Mouse (Mus musculus) gastrocnemius, adult 2 months (tissue): ENCODE measurements around the gene Nav2. TPM values are rescaled to one million over a fixed set of nuclear protein-coding genes. Genes with fewer than 3 reads are reported as not detected.

Experiments
- DNase-seq: peaks from one replicate; pipeline ENCODE4 v3.0.0; 2022
- H3K27ac ChIP-seq: fragments of 200-600 bp; 2 replicates; pipeline ENCODE4 v1.8.1; 2022; ENCODE audit warnings: mild to moderate bottlenecking
- H3K4me3 ChIP-seq: fragments of 200-600 bp; 2 replicates; pipeline ENCODE4 v1.8.1; 2022; ENCODE audit warnings: mild to moderate bottlenecking, moderate library complexity
- CTCF ChIP-seq: fragments of 200-600 bp; IDR thresholded peaks from 2 replicates; pipeline ENCODE4 v1.8.1; 2022; ENCODE audit warnings: antibody characterized with exemption, mild to moderate bottlenecking, moderate library complexity
- intact Hi-C: fragments of 180-260 bp; cut with DNase I; formaldehyde crosslinking; loops from one replicate; pipeline ENCODE4 v1.15.1; 2025
- total RNA-seq, 2 experiments: library from RNA; stranded (reverse); gene quantifications; 2 replicates each; pipeline ENCODE4 v1.2.3; 2021

Nav2 gene
- total RNA-seq, 2 experiments from 2014 or later = 18.5 to 36.0 TPM

- intact Hi-C loops = no loop called here
- H3K4me3 ChIP-seq = no peak overlapping the region
Observed at GRCm38 (mm10) chr7:48918389-48918788, 9.9 kb downstream of the Nav2 start.

GRCm38 (mm10) chr7:48923620-48924019 is 15.1 kb downstream of the Nav2 start:
- Histone ChIP-seq H3K27ac (no peak overlapping the region), H3K4me3 (no peak overlapping the region)
- TF ChIP-seq CTCF = no peak
- DNase-seq = no peak
- intact Hi-C loops = no loop called here

More at GRCm38 (mm10) chr7:48918389-48918788, 9.9 kb downstream of the Nav2 start:
- DNase-seq = no peak
- no peak overlapping the region for H3K27ac ChIP-seq
- TF ChIP-seq CTCF = no peak

- intact Hi-C loops = no loop called here
- no peak for TF ChIP-seq CTCF
- no peak for DNase-seq
- no peak overlapping the region for H3K4me3 ChIP-seq
- no peak overlapping the region for H3K27ac ChIP-seq
Observed at GRCm38 (mm10) chr7:48925214-48925613, 16.7 kb downstream of the Nav2 start.

DNA sequence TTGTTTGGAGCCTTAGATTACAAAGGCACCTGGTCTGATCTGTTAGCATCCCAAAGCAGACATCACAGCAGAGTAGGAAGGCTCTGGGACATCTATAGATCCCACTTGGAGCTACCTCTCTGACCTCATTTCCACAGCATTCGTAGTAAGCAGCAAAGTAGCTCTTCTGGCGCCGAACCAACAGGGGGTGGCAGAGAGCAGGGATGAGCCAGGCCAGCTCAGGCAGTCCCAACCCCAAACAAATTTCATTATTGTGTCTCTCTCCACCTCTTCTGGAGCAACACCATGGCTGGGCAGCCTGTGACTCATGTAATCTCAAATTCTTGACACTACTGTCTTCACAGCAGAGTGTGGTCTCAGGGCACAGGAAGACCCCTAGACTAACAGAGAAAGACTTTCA is 19.8 kb downstream of the Nav2 start:
- H3K27ac ChIP-seq = no peak overlapping the region
- TF ChIP-seq CTCF = peak; percentile 53
- intact Hi-C loops = no loop called here
- peak; percentile 52 for DNase-seq
- no peak overlapping the region for H3K4me3 ChIP-seq

DNA sequence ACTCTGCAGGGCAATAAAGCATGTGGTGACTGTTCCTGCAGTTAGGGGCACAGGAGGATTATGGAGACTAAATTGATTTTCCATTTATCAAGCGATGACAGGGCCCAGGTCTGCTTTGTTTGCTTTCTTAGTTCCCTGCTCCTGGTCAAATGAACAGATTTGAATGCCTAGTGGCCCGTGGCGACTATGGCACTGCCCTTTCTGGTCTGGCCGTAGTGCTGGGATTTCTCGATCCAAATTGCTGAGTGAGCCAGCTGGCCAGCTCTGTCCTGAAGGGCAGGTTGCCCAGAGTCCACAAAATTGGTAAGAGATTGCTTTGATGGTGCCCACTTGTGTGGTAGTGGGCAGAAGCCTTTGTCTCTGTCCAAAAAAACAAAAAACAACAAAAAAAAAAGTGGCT is 21.9 kb downstream of the Nav2 start:
- no peak for TF ChIP-seq CTCF
- DNase-seq = no peak
- intact Hi-C loops = no loop called here
- H3K27ac ChIP-seq = no peak overlapping the region
- no peak overlapping the region for H3K4me3 ChIP-seq

- H3K4me3 ChIP-seq = no peak overlapping the region
- no peak overlapping the region for H3K27ac ChIP-seq
- no peak for TF ChIP-seq CTCF
- no peak for DNase-seq
- intact Hi-C loops = no loop called here
Observed at GRCm38 (mm10) chr7:48932138-48932537, 23.6 kb downstream of the Nav2 start.

GRCm38 (mm10) chr7:48934816-48935215 is 26.3 kb downstream of the Nav2 start:
- H3K27ac ChIP-seq = no peak overlapping the region
- no peak overlapping the region for H3K4me3 ChIP-seq
- no peak for TF ChIP-seq CTCF
- intact Hi-C loops = no loop called here
- DNase-seq = no peak

- Histone ChIP-seq H3K4me3 (no peak overlapping the region), H3K27ac (no peak overlapping the region)
- intact Hi-C loops = no loop called here
- no peak for TF ChIP-seq CTCF
- no peak for DNase-seq
Observed at GRCm38 (mm10) chr7:48937562-48937961, 29.0 kb downstream of the Nav2 start.

- H3K27ac ChIP-seq = no peak overlapping the region
- TF ChIP-seq CTCF = peak; percentile 32; the same call in 1 of the 2 replicates
- H3K4me3 ChIP-seq = no peak overlapping the region
- intact Hi-C loops = no loop called here
- DNase-seq = no peak
Observed at GRCm38 (mm10) chr7:48938190-48938589, 29.7 kb downstream of the Nav2 start.

DNA sequence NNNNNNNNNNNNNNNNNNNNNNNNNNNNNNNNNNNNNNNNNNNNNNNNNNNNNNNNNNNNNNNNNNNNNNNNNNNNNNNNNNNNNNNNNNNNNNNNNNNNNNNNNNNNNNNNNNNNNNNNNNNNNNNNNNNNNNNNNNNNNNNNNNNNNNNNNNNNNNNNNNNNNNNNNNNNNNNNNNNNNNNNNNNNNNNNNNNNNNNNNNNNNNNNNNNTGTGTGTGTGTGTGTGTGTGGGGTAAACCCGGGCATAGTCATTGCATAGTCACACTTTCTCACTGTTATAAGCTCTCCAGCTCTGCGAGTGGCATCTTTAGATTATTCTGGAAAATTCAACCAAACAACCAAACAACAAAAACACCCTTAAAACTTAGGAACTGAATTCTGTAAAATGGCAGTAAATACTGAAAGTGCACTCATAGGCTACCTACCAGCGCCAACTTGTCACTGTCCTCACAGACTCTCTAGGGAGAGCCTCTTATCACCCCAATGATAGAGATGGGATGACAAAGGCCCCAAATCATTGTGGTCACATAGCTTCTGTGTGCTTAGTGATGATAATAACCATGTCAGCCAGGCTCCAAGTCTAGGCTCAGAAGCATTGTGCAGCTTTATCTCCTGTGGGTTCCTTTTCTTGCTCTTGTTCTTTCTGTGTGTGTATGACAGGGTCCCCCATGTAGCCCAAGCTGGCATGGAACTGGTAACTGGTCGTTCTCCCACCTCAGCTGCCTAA is 40.0 kb downstream of the Nav2 start:
- TF ChIP-seq CTCF = no peak
- Histone ChIP-seq H3K4me3 (no peak overlapping the region), H3K27ac (no peak overlapping the region)
- no peak for DNase-seq
- intact Hi-C loops = no loop called here

- H3K4me3 ChIP-seq = no peak overlapping the region
- no peak for TF ChIP-seq CTCF
- intact Hi-C loops = no loop called here
- no peak overlapping the region for H3K27ac ChIP-seq
- DNase-seq = no peak
Observed at GRCm38 (mm10) chr7:48954501-48954900, 46.0 kb downstream of the Nav2 start.

- DNase-seq = no peak
- intact Hi-C loops = no loop called here
Observed at GRCm38 (mm10) chr7:48958528-48959315, 50.2 kb downstream of the Nav2 start.

GRCm38 (mm10) chr7:48959316-48959661 is 50.8 kb downstream of the Nav2 start:
- intact Hi-C loops = no loop called here
- no peak for TF ChIP-seq CTCF
- DNase-seq = no peak
- H3K27ac ChIP-seq = no peak overlapping the region
- no peak overlapping the region for H3K4me3 ChIP-seq

More at GRCm38 (mm10) chr7:48958528-48959315, 50.2 kb downstream of the Nav2 start:
- no peak for TF ChIP-seq CTCF
- Histone ChIP-seq H3K27ac (no peak overlapping the region), H3K4me3 (no peak overlapping the region)
